In the genomic region with DNA sequence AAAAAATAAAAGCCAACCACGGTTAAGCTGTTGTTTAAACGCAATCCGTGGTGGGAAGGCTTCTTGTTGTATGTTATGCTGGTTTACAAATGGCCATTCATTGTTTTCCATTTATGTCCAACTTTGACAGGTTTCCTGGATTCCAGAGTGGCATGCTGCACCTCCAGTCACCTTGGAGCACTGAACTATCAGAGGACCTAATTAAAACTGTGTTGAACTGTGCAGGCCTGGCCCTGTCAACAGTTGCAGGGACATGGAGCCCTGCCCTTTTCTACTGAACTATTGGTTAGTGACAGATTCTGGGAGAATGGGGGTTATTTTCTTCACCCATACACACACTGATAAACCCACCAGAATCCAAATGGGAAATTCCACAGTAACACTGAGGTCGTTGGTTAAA, we compare ENCODE assay signal across 22 mouse cellular contexts. TPM values are rescaled to one million over a fixed set of nuclear protein-coding genes. Genes with fewer than 3 reads are reported as not detected.
DNase-seq lines count a peak whose midpoint lies in the region; ATAC-seq and TF ChIP-seq lines count a peak whose summit lies in the region.
"Had no signal": no experiment of that assay in that cellular context is flagged by ENCODE, and none has a peak within 500 bp of the region (broad histone marks: within the 10 kb centered on the region; RNA-seq: fewer than 3 reads in every experiment).

No protein-coding gene starts in this region.

- 0 out of 2 replicates have a peak overlapping the region, but pooled peaks have one; percentile 30 for H3K27ac ChIP-seq in forebrain, embryonic 10.5 days
- no peak overlapping the region for H3K27ac ChIP-seq in forebrain, embryonic 12.5 days
- H3K27ac ChIP-seq in hindbrain, embryonic 10.5 days, result peak overlapping the region; percentile 8; the same call in 1 of the 2 replicates
- no peak overlapping the region for H3K27ac ChIP-seq in hindbrain, embryonic 11.5 days (ENCODE audit: low read depth, low read length)
- H3K27ac ChIP-seq in midbrain, embryonic 11.5 days (ENCODE audit: low read depth, low read length), result no peak overlapping the region
- no peak overlapping the region for H3K27ac ChIP-seq in midbrain, postnatal 0 days (ENCODE audit: low read depth, low read length)
- H3K27ac ChIP-seq: embryonic facial prominence, embryonic 10.5 days; gastrocnemius, adult 2 months; heart, embryonic 13.5 days; hindbrain, embryonic 14.5 days had no signal

- no peak for TF ChIP-seq CTCF in midbrain, postnatal 0 days (IDR thresholded peaks at IDR 0.05)

- intact Hi-C loops in left cerebral cortex, postnatal 36 days (cut with DNase I), result no loop called here

- ATAC-seq in forebrain, embryonic 12.5 days (ENCODE audit: low FRiP score), result no peak
- no peak for ATAC-seq in hindbrain, embryonic 11.5 days (ENCODE audit: low FRiP score)
- peak; percentile 45; the same call in 1 of the 2 replicates for ATAC-seq in midbrain, embryonic 11.5 days (ENCODE audit: low FRiP score)
- no peak for ATAC-seq in midbrain, postnatal 0 days (ENCODE audit: low FRiP score)
- ATAC-seq: CD4-positive, CD25-positive, alpha-beta regulatory T cell, adult 4 months; inflammation-experienced regulatory T-cells, adult 6 months; intestine, postnatal 0 days had no signal

- H3K4me1 ChIP-seq in forebrain, embryonic 10.5 days, result peaks cover 20% of the 10 kb centered on the region
- peaks cover 14% of the 10 kb centered on the region for H3K4me1 ChIP-seq in forebrain, embryonic 12.5 days
- H3K4me1 ChIP-seq in hindbrain, embryonic 10.5 days (replicated peaks), result peaks cover 19% of the 10 kb centered on the region
- no peaks in the 10 kb centered on the region for H3K4me1 ChIP-seq in hindbrain, embryonic 11.5 days (replicated peaks; ENCODE audit: control insufficient read depth, insufficient read depth, low read length)
- peaks cover 4% of the 10 kb centered on the region for H3K4me1 ChIP-seq in midbrain, embryonic 11.5 days (ENCODE audit: control insufficient read depth, insufficient read depth, low read length)
- no peaks in the 10 kb centered on the region for H3K4me1 ChIP-seq in midbrain, postnatal 0 days (ENCODE audit: insufficient read depth, low read length)

- H3K36me3 ChIP-seq in forebrain, embryonic 10.5 days (replicated peaks), result no peaks in the 10 kb centered on the region
- no peaks in the 10 kb centered on the region for H3K36me3 ChIP-seq in forebrain, embryonic 12.5 days (replicated peaks)
- no peaks in the 10 kb centered on the region for H3K36me3 ChIP-seq in hindbrain, embryonic 10.5 days
- no peaks in the 10 kb centered on the region for H3K36me3 ChIP-seq in hindbrain, embryonic 11.5 days (ENCODE audit: control insufficient read depth, insufficient read depth, low read length)
- no peaks in the 10 kb centered on the region for H3K36me3 ChIP-seq in midbrain, embryonic 11.5 days (ENCODE audit: control insufficient read depth, insufficient read depth, low read length)
- H3K36me3 ChIP-seq in midbrain, postnatal 0 days (ENCODE audit: insufficient read depth, low read length), result no peaks in the 10 kb centered on the region
- H3K36me3 ChIP-seq: embryonic facial prominence, embryonic 10.5 days; G1E; heart, embryonic 13.5 days had no signal

- H3K4me3 ChIP-seq in forebrain, embryonic 10.5 days, result no peak overlapping the region
- no peak overlapping the region for H3K4me3 ChIP-seq in forebrain, embryonic 12.5 days (replicated peaks)
- H3K4me3 ChIP-seq in hindbrain, embryonic 10.5 days, result no peak overlapping the region
- H3K4me3 ChIP-seq in hindbrain, embryonic 11.5 days (ENCODE audit: low read depth, low read length), result no peak overlapping the region
- no peak overlapping the region for H3K4me3 ChIP-seq in midbrain, embryonic 11.5 days (ENCODE audit: low read depth, low read length)
- H3K4me3 ChIP-seq in midbrain, postnatal 0 days (ENCODE audit: low read depth, low read length), result no peak overlapping the region
- H3K4me3 ChIP-seq: embryonic facial prominence, embryonic 10.5 days; gastrocnemius, adult 2 months; heart, embryonic 13.5 days had no signal

- no peaks in the 10 kb centered on the region for H3K27me3 ChIP-seq in forebrain, embryonic 10.5 days (ENCODE audit: poor library complexity, severe bottlenecking)
- no peaks in the 10 kb centered on the region for H3K27me3 ChIP-seq in forebrain, embryonic 12.5 days
- H3K27me3 ChIP-seq in hindbrain, embryonic 10.5 days (ENCODE audit: insufficient read depth, poor library complexity, severe bottlenecking), result no peaks in the 10 kb centered on the region
- H3K27me3 ChIP-seq in hindbrain, embryonic 11.5 days (ENCODE audit: control insufficient read depth, insufficient read depth, low read length), result no peaks in the 10 kb centered on the region
- H3K27me3 ChIP-seq in midbrain, embryonic 11.5 days (ENCODE audit: control insufficient read depth, insufficient read depth, low read length), result no peaks in the 10 kb centered on the region
- no peaks in the 10 kb centered on the region for H3K27me3 ChIP-seq in midbrain, postnatal 0 days (ENCODE audit: insufficient read depth, low read length)
- H3K27me3 ChIP-seq: heart, embryonic 13.5 days had no signal

- WGBS in forebrain, embryonic 10.5 days, result 64% methylated on average over 4 of the region's 4 CpGs
- WGBS in forebrain, embryonic 12.5 days, result 39% methylated on average over 4 of the region's 4 CpGs
- WGBS in hindbrain, embryonic 10.5 days, result 57% methylated on average over 4 of the region's 4 CpGs
- WGBS in hindbrain, embryonic 11.5 days, result 63% methylated on average over 4 of the region's 4 CpGs
- 54% methylated on average over 4 of the region's 4 CpGs for WGBS in midbrain, embryonic 11.5 days
- 49% methylated on average over 4 of the region's 4 CpGs for WGBS in midbrain, postnatal 0 days

- no peak overlapping the region for H3K4me2 ChIP-seq in forebrain, embryonic 12.5 days
- H3K4me2 ChIP-seq in hindbrain, embryonic 11.5 days (replicated peaks; ENCODE audit: low read depth, low read length), result no peak overlapping the region
- H3K4me2 ChIP-seq in midbrain, embryonic 11.5 days, result no peak overlapping the region
- H3K4me2 ChIP-seq in midbrain, postnatal 0 days (ENCODE audit: low read depth, low read length, poor library complexity, severe bottlenecking), result no peak overlapping the region
- H3K4me2 ChIP-seq: heart, embryonic 13.5 days; hindbrain, embryonic 14.5 days had no signal

- DNase-seq in forebrain, embryonic 10.5 days (ENCODE audit: extremely low spot score, low spot score), result no peak
- DNase-seq in hindbrain, embryonic 10.5 days (ENCODE audit: low spot score), result no peak
- no peak for DNase-seq in hindbrain, embryonic 11.5 days (ENCODE audit: low spot score)
- no peak for DNase-seq in midbrain, embryonic 11.5 days (ENCODE audit: low spot score, missing footprints)
- no peak for DNase-seq in midbrain, postnatal 0 days (ENCODE audit: low spot score)
- no peak for DNase-seq in left cerebral cortex, postnatal 36 days (ENCODE audit: low spot score in 2 of 2)
- DNase-seq: adrenal gland, adult 8-10 months; adrenal gland, postnatal 36 days; B cell, adult 2 months; cerebellum, adult 2 months; gastrocnemius, adult 2 months; heart, postnatal 14 days had no signal

- no peak overlapping the region for H3K9ac ChIP-seq in forebrain, embryonic 12.5 days
- no peak overlapping the region for H3K9ac ChIP-seq in hindbrain, embryonic 11.5 days (ENCODE audit: low read depth, low read length)
- no peak overlapping the region for H3K9ac ChIP-seq in midbrain, embryonic 11.5 days (ENCODE audit: low read length)
- H3K9ac ChIP-seq in midbrain, postnatal 0 days (replicated peaks; ENCODE audit: low read length, poor library complexity, severe bottlenecking), result no peak overlapping the region
- H3K9ac ChIP-seq: forebrain, postnatal 0 days; heart, embryonic 13.5 days; hindbrain, embryonic 14.5 days had no signal

- no peaks in the 10 kb centered on the region for H3K9me3 ChIP-seq in forebrain, embryonic 10.5 days
- H3K9me3 ChIP-seq in forebrain, embryonic 12.5 days, result no peaks in the 10 kb centered on the region
- no peaks in the 10 kb centered on the region for H3K9me3 ChIP-seq in hindbrain, embryonic 10.5 days
- no peaks in the 10 kb centered on the region for H3K9me3 ChIP-seq in hindbrain, embryonic 11.5 days (ENCODE audit: control insufficient read depth, low read length)
- no peaks in the 10 kb centered on the region for H3K9me3 ChIP-seq in midbrain, embryonic 11.5 days (ENCODE audit: control insufficient read depth, low read length)
- no peaks in the 10 kb centered on the region for H3K9me3 ChIP-seq in midbrain, postnatal 0 days (ENCODE audit: low read length)
- H3K9me3 ChIP-seq: embryonic facial prominence, embryonic 10.5 days; heart, embryonic 13.5 days had no signal

RNA-seq across cellular contexts. Expression of a gene that starts 20.9 kb away (rescaled TPM):
- polyA plus RNA-seq in forebrain, embryonic 10.5 days (2016; fragmentation: Nextera tagmentation; extraction: Ambion mirVana), result 1.7 and 1.9 TPM in 2 replicates
- 0.70 and 0.78 TPM in 2 replicates for polyA plus RNA-seq in forebrain, embryonic 12.5 days (2016; fragmentation: Nextera tagmentation; extraction: Ambion mirVana)
- polyA plus RNA-seq in hindbrain, embryonic 10.5 days (2016; fragmentation: Nextera tagmentation; extraction: Ambion mirVana), result 1.4 and 1.7 TPM in 2 replicates
- polyA plus RNA-seq in hindbrain, embryonic 11.5 days (2014; fragmentation: Nextera tagmentation; extraction: Ambion mirVana), result 0.47 and 0.97 TPM in 2 replicates
- polyA plus RNA-seq in midbrain, embryonic 11.5 days (2014; fragmentation: Nextera tagmentation; extraction: Ambion mirVana), result 0.72 and 0.73 TPM in 2 replicates
- 10.9 and 11.9 TPM in 2 replicates for total RNA-seq in midbrain, postnatal 0 days (2014; rRNA removed)
- polyA plus RNA-seq in midbrain, postnatal 0 days (2015; fragmentation: Nextera tagmentation; extraction: Ambion mirVana), result 2.8 and 2.9 TPM in 2 replicates
- 10 to 100 TPM; 17.8 to 22.5 TPM for total RNA-seq in left cerebral cortex, postnatal 36 days (2021)
- total RNA-seq: granulocyte monocyte progenitor cell, adult 5-6 weeks had no signal
- polyA plus RNA-seq: CD4-positive, CD25-positive, alpha-beta regulatory T cell, adult 4 months; G1E; inflammation-experienced regulatory T-cells, adult 6 months had no signal

Comparison
In these comparisons a context has a peak if more than half of its experiments do, and no peak if none do; other contexts are left out.
1. H3K27ac ChIP-seq: peak in forebrain, embryonic 10.5 days (single experiment) and hindbrain, embryonic 10.5 days (single experiment); none in forebrain, embryonic 12.5 days (single experiment), hindbrain, embryonic 11.5 days (single experiment), midbrain, embryonic 11.5 days (single experiment) and midbrain, postnatal 0 days (single experiment).